Mouse (Mus musculus): Measurements from ENCODE around the gene Usp40. TPM values are rescaled to one million over a fixed set of nuclear protein-coding genes. Genes with fewer than 3 reads are reported as not detected.

Usp40 gene
- polyA plus RNA-seq, 1 experiment from 2014 or later: 20.8 TPM

DNA sequence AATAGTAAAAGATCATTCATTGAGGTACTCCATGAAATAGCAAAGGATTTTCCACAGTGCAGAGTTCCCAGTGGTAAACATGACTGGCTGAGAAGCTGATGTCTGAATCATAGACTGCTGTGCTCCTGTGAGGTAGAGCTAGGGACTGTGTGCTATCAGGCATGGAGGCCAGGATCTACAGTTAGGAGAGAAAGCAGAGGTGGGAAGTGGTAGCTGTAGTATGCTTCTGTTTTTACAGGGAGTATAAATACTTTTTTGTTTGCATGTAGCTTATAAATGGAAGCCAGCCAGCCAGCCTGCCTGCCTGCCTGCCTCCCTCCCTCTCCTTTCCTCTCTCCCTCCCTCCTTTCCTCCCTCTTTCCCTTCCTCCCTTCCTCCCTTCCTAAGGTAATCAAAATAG is 95.0 kb downstream of the Usp40 start:
- Histone ChIP-seq H3K27ac (ENCODE audit: low read length) (no peak overlapping the region), H3K9me3 (replicated peaks; ENCODE audit: control insufficient read depth, low read length, poor library complexity, severe bottlenecking) (no peaks in the 10 kb centered on the region), H3K4me2 (ENCODE audit: low read length) (no peak overlapping the region), H3K27me3 (ENCODE audit: control insufficient read depth, insufficient read depth, low read depth, low read length) (no peaks in the 10 kb centered on the region), H3K9ac (ENCODE audit: low read depth, low read length) (no peak overlapping the region), H3K4me1 (ENCODE audit: control insufficient read depth, insufficient read depth, low read length) (no peaks in the 10 kb centered on the region), H3K36me3 (ENCODE audit: control insufficient read depth, insufficient read depth, low read length) (peaks cover 5% of the 10 kb centered on the region; the same call in 1 of the 2 replicates), H3K4me3 (ENCODE audit: low read depth, low read length) (no peak overlapping the region)
- no peak for ATAC-seq

DNA sequence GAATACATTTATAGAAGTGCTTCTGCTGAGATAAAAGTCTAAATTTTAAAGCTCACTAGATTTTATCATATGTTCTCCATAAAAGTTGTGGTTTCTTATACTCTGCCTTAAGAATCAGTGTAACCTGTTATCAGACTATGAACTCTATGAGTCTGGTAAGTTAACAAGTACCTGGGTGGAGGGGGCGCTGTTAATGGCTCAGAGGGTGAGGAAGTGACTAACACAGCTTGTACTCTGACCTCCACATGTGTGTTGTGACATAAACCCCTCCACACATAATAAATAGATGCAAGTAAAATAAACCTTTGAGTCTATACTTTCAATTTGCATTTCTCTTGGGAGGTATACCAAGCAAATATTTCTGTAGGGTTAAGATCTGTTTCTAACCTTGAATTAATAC is 97.9 kb downstream of the Usp40 start:
- Histone ChIP-seq H3K27ac (ENCODE audit: low read length) (no peak overlapping the region), H3K9ac (ENCODE audit: low read depth, low read length) (no peak overlapping the region), H3K4me2 (ENCODE audit: low read length) (no peak overlapping the region), H3K27me3 (ENCODE audit: control insufficient read depth, insufficient read depth, low read depth, low read length) (no peaks in the 10 kb centered on the region), H3K4me3 (ENCODE audit: low read depth, low read length) (no peak overlapping the region), H3K4me1 (ENCODE audit: control insufficient read depth, insufficient read depth, low read length) (no peaks in the 10 kb centered on the region), H3K9me3 (replicated peaks; ENCODE audit: control insufficient read depth, low read length, poor library complexity, severe bottlenecking) (no peaks in the 10 kb centered on the region), H3K36me3 (ENCODE audit: control insufficient read depth, insufficient read depth, low read length) (peaks cover 6% of the 10 kb centered on the region)
- WGBS: 94% methylated on average over 1 of the region's 1 CpGs
- no peak for ATAC-seq

DNA sequence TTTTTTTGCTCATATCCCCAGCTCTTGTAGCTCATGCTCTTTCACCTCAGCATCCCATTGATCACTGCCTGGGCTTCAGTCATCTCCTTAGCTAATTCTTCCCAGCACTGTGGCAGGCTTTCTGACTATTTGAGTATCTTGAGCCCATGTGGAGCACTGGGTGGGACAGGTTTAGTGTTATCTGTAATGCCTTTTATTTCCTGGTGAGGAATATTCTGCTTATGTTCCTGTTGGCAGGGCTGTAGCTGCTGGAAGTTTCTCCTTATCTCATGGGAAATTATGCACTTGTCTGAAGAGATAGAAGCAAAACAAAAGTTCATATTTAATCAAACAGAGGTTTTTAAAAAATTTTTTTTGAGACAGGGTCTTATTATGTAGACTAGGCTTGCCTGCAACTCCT is 98.8 kb downstream of the Usp40 start:
- Histone ChIP-seq H3K9me3 (replicated peaks; ENCODE audit: control insufficient read depth, low read length, poor library complexity, severe bottlenecking) (no peaks in the 10 kb centered on the region), H3K9ac (ENCODE audit: low read depth, low read length) (no peak overlapping the region), H3K27me3 (ENCODE audit: control insufficient read depth, insufficient read depth, low read depth, low read length) (no peaks in the 10 kb centered on the region), H3K4me1 (ENCODE audit: control insufficient read depth, insufficient read depth, low read length) (no peaks in the 10 kb centered on the region), H3K27ac (ENCODE audit: low read length) (no peak overlapping the region), H3K36me3 (ENCODE audit: control insufficient read depth, insufficient read depth, low read length) (peaks cover 6% of the 10 kb centered on the region), H3K4me2 (ENCODE audit: low read length) (no peak overlapping the region), H3K4me3 (ENCODE audit: low read depth, low read length) (no peak overlapping the region)
- no peak for ATAC-seq

DNA sequence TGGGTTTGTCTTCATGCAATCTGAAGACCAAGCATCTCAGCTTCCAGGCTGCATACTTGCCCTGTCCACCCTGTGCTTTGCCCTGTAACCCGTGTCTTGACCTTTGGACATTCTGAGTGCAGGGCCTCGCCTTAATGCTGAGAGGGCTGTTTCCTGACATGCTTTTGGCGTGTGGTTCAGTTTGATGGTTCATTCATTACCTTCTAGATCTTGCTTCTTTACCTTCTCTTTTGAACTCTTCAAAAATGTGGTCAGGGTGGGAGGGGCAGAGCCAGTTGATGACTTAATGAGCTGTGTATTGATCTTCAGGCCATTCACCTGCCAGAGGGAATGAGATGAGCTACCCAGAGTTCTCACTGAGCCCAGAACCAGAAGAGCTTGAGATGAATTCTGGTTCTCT is 99.6 kb downstream of the Usp40 start:
- H3K4me2 ChIP-seq (ENCODE audit: low read length): no peak overlapping the region
- peaks cover 6% of the 10 kb centered on the region for H3K36me3 ChIP-seq (ENCODE audit: control insufficient read depth, insufficient read depth, low read length)
- H3K27ac ChIP-seq (ENCODE audit: low read length): no peak overlapping the region
- no peaks in the 10 kb centered on the region for H3K4me1 ChIP-seq (ENCODE audit: control insufficient read depth, insufficient read depth, low read length)
- WGBS: 89% methylated on average over 3 of the region's 3 CpGs
- H3K27me3 ChIP-seq (ENCODE audit: control insufficient read depth, insufficient read depth, low read depth, low read length): no peaks in the 10 kb centered on the region
- no peak overlapping the region for H3K9ac ChIP-seq (ENCODE audit: low read depth, low read length)
- H3K4me3 ChIP-seq (ENCODE audit: low read depth, low read length): no peak overlapping the region
- no peaks in the 10 kb centered on the region for H3K9me3 ChIP-seq (replicated peaks; ENCODE audit: control insufficient read depth, low read length, poor library complexity, severe bottlenecking)
- ATAC-seq: no peak

DNA sequence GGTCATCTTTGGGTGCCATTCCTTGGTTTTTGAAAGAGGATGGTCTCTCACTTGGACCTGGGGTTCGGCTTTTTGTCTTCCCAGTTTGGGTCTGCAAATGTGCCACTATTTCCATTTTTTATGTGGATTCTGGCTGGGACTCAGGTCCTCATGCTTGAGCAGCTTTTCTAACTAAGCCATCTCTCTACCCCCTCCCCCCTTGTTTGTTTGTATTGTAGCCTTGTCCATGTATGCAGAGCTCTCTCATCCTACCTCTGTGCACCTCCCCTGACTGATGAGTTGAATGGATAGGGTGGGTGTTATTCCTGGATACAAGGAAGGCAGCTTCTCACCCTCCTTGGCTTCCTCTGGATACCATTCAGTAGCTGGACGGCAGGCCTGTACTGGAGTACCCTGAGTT is 100.3 kb downstream of the Usp40 start:
- no peak for ATAC-seq
- peaks cover 6% of the 10 kb centered on the region for H3K36me3 ChIP-seq (ENCODE audit: control insufficient read depth, insufficient read depth, low read length)
- no peak overlapping the region for H3K9ac ChIP-seq (ENCODE audit: low read depth, low read length)
- no peak overlapping the region for H3K4me2 ChIP-seq (ENCODE audit: low read length)
- H3K27ac ChIP-seq (ENCODE audit: low read length): no peak overlapping the region
- no peak overlapping the region for H3K4me3 ChIP-seq (ENCODE audit: low read depth, low read length)
- H3K9me3 ChIP-seq (replicated peaks; ENCODE audit: control insufficient read depth, low read length, poor library complexity, severe bottlenecking): no peaks in the 10 kb centered on the region
- no peaks in the 10 kb centered on the region for H3K27me3 ChIP-seq (ENCODE audit: control insufficient read depth, insufficient read depth, low read depth, low read length)
- no peaks in the 10 kb centered on the region for H3K4me1 ChIP-seq (ENCODE audit: control insufficient read depth, insufficient read depth, low read length)
- WGBS: 93% methylated on average over 2 of the region's 2 CpGs

DNA sequence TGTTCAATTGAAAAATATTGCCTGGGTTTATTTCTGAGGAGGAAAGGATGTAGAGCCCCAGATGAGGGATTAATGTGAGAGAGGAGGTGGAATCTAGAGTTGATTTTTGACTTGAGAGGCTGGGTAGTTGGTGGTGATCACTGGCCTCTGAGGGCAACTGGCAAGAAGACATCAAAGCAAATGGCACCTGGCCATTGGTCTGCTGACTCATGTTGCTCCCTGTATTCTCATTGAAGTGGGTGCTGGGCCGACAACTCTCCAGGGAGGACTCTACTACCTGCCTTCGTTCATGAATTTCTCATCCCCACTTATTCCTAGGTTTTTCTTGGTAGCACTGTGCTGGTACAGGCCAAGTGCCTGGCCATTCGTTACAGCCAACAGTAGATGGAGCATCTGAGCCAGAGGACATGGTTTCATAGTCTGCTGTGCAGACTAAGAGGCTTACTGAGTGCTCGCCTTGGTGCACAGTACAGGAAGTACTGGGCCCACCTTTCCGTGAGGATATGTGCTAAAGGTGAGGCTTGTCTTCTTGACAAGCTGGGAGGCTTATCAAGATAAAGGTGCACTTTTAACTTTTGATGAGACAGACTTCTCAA is 101.9 kb downstream of the Usp40 start:
- no peaks in the 10 kb centered on the region for H3K27me3 ChIP-seq (ENCODE audit: control insufficient read depth, insufficient read depth, low read depth, low read length)
- peaks cover 6% of the 10 kb centered on the region for H3K36me3 ChIP-seq (ENCODE audit: control insufficient read depth, insufficient read depth, low read length)
- no peak overlapping the region for H3K27ac ChIP-seq (ENCODE audit: low read length)
- WGBS: 90% methylated on average over 5 of the region's 5 CpGs
- no peak overlapping the region for H3K9ac ChIP-seq (ENCODE audit: low read depth, low read length)
- no peak overlapping the region for H3K4me2 ChIP-seq (ENCODE audit: low read length)
- H3K4me3 ChIP-seq (ENCODE audit: low read depth, low read length): no peak overlapping the region
- no peaks in the 10 kb centered on the region for H3K9me3 ChIP-seq (replicated peaks; ENCODE audit: control insufficient read depth, low read length, poor library complexity, severe bottlenecking)
- ATAC-seq: no peak
- H3K4me1 ChIP-seq (ENCODE audit: control insufficient read depth, insufficient read depth, low read length): no peaks in the 10 kb centered on the region

DNA sequence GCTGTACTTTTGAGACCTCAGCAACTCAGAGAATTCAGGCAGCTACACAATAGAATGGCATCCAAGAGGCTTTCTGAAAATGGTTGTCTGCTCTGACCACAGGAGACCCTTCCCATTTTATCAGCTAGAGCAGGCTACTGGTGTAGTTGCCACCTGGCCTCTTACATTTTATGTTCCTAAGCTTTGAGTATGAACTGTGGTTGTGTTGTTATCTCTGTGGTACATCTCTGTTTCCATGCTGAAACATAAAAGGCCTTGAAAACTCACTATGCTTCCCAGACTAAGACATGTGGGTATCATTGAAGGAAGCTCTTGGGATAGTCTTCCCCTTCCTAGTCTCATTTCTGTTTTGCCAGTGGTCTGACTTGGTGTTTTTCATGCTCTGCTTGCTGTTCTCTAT is 106.2 kb downstream of the Usp40 start:
- Histone ChIP-seq H3K36me3 (ENCODE audit: control insufficient read depth, insufficient read depth, low read length) (peaks cover 6% of the 10 kb centered on the region), H3K4me2 (ENCODE audit: low read length) (no peak overlapping the region), H3K4me3 (ENCODE audit: low read depth, low read length) (no peak overlapping the region), H3K4me1 (ENCODE audit: control insufficient read depth, insufficient read depth, low read length) (no peaks in the 10 kb centered on the region), H3K9me3 (replicated peaks; ENCODE audit: control insufficient read depth, low read length, poor library complexity, severe bottlenecking) (no peaks in the 10 kb centered on the region), H3K27ac (ENCODE audit: low read length) (no peak overlapping the region), H3K27me3 (ENCODE audit: control insufficient read depth, insufficient read depth, low read depth, low read length) (no peaks in the 10 kb centered on the region), H3K9ac (ENCODE audit: low read depth, low read length) (no peak overlapping the region)
- no peak for ATAC-seq

DNA sequence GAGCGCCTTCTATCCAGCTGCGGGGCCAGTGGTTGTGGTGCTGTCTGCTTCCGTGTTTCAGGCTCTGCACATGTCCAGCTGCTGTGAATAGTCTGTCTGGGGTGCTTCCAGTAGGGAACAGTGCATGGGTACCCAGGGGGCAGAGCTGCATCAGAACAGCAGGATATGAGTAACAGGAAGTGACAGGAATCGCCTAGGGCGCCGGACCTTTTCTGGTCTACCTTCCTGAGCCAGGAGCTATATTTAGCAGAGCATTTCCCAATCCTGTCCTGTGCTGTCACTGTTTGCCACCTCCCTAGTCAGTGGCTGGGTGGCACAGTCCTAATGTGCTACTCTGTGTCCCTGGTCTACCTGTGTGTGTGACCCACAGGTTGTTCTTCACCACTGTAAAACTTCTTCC is 107.4 kb downstream of the Usp40 start:
- Histone ChIP-seq H3K4me2 (ENCODE audit: low read length) (no peak overlapping the region), H3K36me3 (ENCODE audit: control insufficient read depth, insufficient read depth, low read length) (no peaks in the 10 kb centered on the region), H3K27me3 (ENCODE audit: control insufficient read depth, insufficient read depth, low read depth, low read length) (no peaks in the 10 kb centered on the region), H3K4me1 (ENCODE audit: control insufficient read depth, insufficient read depth, low read length) (no peaks in the 10 kb centered on the region), H3K27ac (ENCODE audit: low read length) (no peak overlapping the region), H3K9me3 (replicated peaks; ENCODE audit: control insufficient read depth, low read length, poor library complexity, severe bottlenecking) (no peaks in the 10 kb centered on the region), H3K9ac (ENCODE audit: low read depth, low read length) (no peak overlapping the region), H3K4me3 (ENCODE audit: low read depth, low read length) (no peak overlapping the region)
- WGBS: 89% methylated on average over 6 of the region's 6 CpGs
- ATAC-seq: no peak

DNA sequence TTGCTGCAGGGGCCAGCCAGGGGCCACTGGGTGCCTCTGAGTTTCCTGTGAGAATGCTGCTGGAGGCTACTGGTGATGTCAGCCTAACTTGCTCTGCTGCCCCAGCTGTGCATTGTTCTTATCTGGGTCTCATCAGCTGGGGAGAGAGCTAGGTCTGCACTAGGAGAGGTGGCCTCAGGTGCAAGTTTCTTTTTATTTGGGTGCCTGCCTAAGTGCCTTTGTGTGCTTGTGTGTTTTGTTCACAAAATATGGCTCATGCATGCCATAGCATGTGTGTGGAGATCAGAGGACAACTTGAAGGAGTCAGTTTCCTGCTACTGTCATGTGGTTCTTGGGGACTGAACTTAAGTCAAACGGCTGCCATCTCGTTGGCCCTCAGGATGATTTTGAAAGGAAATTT is 108.7 kb downstream of the Usp40 start:
- 86% methylated on average over 2 of the region's 2 CpGs for WGBS
- H3K4me1 ChIP-seq (ENCODE audit: control insufficient read depth, insufficient read depth, low read length): no peaks in the 10 kb centered on the region
- H3K36me3 ChIP-seq (ENCODE audit: control insufficient read depth, insufficient read depth, low read length): no peaks in the 10 kb centered on the region

DNA sequence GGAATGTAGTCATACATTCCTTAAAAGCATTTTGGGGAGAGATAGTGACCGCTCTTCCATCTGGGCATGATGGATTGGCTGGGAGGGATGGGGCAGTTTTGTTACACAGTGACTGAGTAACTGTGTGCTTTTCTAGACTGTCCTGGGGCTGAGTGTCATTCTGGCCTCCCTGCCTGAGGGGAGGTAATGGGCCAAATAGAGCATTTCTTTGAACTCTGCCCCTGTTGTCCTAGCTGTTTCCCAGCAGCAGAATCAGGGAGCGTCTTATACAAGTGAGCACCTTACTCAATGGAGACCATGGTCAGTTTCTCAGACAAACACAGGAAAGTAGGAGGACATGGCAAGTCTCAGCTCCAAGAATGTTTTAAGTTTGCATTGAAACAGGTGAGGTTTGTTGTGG is 111.4 kb downstream of the Usp40 start:
- Histone ChIP-seq H3K9me3 (replicated peaks; ENCODE audit: control insufficient read depth, low read length, poor library complexity, severe bottlenecking) (no peaks in the 10 kb centered on the region), H3K4me3 (ENCODE audit: low read depth, low read length) (no peak overlapping the region), H3K4me1 (ENCODE audit: control insufficient read depth, insufficient read depth, low read length) (no peaks in the 10 kb centered on the region), H3K36me3 (ENCODE audit: control insufficient read depth, insufficient read depth, low read length) (no peaks in the 10 kb centered on the region), H3K27me3 (ENCODE audit: control insufficient read depth, insufficient read depth, low read depth, low read length) (no peaks in the 10 kb centered on the region), H3K27ac (ENCODE audit: low read length) (no peak overlapping the region), H3K9ac (ENCODE audit: low read depth, low read length) (no peak overlapping the region), H3K4me2 (ENCODE audit: low read length) (no peak overlapping the region)
- WGBS: 96% methylated on average over 2 of the region's 2 CpGs
- ATAC-seq: no peak

More for the DNA sequence above, 108.7 kb downstream of the Usp40 start:
- no peak overlapping the region for H3K4me2 ChIP-seq (ENCODE audit: low read length)
- no peak for ATAC-seq
- H3K4me3 ChIP-seq (ENCODE audit: low read depth, low read length): no peak overlapping the region
- H3K9ac ChIP-seq (ENCODE audit: low read depth, low read length): no peak overlapping the region
- H3K9me3 ChIP-seq (replicated peaks; ENCODE audit: control insufficient read depth, low read length, poor library complexity, severe bottlenecking): no peaks in the 10 kb centered on the region
- no peaks in the 10 kb centered on the region for H3K27me3 ChIP-seq (ENCODE audit: control insufficient read depth, insufficient read depth, low read depth, low read length)
- no peak overlapping the region for H3K27ac ChIP-seq (ENCODE audit: low read length)
